Mouse (Mus musculus): ENCODE data around the gene Ppp1cc.
A peak's percentile ranks its signal among the peaks of the same experiment; 100 is the strongest.
"Not testable (repeated sequence)": the region's sequence is repeated elsewhere in the genome, so short reads cannot be mapped to it uniquely, and the experiment has no call there.

Ppp1cc gene

DNA sequence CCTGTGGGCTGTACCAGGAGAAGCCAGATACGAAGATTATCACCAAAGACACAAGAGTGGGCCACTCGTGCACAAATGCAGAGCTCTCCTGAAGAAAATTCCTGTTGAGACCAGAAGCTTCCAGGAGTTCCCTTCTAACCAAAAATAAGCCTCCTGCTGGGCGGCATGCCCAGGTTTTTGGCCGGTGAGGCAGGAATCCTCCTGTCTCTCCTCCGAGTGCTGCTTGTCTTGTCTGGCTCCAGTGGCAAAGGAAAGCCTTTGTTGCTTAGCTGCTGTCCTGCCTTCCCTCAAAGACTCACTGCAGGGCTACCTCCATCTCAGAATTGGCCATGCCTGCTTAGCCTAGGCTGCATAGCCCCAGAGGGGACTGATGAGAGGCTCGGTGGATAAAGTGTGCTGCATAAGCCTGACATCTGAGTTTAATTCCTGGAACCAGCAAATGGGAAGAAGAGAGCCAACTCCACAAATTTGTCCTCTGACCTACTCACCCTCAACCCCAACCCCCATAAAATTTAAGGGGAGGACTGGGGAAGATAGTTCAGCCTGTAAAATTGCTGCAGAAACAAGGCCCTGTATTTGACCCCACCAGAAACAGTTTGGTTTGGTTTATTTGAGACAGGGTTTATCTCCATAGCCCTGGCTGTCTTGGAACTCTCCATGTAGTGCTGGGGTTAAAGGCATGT, 7.3 kb downstream of the Ppp1cc start:
- no peak for DNase-seq (ENCODE audit: low read depth)

- DNase-seq (ENCODE audit: low read depth), result peak; percentile 76
These were observed 8.6 kb downstream of the Ppp1cc start for GRCm38 (mm10) chr5:122166636-122167161.

DNA sequence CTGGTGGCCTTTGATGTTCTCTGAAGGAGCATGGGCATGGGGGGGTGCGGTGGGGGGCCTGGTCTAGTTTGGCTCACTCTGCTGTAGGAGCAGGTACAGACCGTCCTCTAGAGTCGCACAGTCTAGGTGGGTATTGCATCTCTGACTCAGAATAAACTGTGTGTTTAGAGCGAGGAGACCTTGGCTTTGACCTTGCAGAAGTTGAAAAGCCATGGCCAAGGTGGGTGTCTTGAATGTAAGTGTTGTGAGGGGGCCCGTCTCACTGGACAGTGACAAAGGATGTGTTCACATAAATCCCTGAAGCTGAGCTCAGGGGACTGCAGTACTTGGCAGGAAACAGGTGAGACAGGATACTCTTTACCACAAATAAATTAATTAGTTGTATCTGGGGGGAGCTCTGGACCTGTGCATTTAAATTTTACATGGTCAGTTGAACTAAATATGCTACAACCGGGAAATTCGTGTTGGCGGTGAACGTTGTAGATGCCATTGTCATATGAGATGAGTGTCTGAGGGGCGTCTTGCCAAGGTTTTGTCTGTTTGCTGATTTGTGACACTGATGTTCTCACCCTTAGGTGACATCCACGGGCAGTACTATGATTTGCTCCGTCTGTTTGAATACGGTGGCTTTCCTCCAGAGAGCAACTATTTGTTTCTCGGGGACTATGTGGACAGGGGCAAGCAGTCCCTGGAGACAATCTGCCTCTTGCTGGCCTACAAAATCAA, 10.4 kb downstream of the Ppp1cc start:
- no peak for DNase-seq (ENCODE audit: low read depth)

- DNase-seq (ENCODE audit: low read depth), result no peak
These were observed 13.0 kb downstream of the Ppp1cc start for GRCm38 (mm10) chr5:122171058-122171457.

DNA sequence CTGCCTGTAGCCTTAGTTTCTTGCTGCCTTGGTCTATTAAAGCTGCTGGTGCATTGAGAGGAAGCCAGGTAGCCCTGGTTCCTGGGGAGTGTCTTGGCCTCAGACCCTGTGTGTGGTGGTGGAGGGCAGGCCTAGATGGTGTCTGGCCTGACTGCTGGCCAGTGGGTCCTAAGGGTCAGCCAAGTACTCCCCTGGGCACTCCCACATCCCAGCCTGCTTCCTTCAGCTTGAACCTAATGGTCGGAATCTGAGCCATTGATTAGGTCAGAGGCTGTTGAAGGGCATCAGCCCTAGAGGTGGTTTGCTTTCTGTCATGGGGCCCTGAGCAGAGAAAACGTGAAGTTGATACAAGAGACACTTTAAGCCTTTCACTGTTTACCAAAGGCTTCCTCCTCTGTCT, 17.3 kb downstream of the Ppp1cc start:
- no peak for DNase-seq (ENCODE audit: low read depth)

DNA sequence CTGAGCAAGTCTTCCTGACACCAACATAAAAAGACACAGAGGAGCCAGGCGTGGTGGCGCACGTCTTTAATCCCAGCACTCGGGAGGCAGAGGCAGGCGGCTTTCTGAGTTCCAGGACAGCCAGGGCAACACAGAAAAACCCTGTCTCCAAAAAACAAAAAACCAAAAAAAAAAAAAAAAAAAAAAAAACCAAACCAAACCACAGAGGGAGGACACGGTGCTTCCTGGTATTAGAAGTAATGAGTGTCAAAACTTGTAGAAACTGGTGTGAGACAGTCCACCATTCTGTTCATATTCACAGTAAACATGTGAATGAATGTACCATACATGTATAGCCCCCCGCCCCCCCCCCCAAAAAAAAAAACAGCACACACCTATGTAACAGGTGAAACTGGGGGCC, 17.9 kb downstream of the Ppp1cc start:
- DNase-seq (ENCODE audit: low read depth), result no peak

DNA sequence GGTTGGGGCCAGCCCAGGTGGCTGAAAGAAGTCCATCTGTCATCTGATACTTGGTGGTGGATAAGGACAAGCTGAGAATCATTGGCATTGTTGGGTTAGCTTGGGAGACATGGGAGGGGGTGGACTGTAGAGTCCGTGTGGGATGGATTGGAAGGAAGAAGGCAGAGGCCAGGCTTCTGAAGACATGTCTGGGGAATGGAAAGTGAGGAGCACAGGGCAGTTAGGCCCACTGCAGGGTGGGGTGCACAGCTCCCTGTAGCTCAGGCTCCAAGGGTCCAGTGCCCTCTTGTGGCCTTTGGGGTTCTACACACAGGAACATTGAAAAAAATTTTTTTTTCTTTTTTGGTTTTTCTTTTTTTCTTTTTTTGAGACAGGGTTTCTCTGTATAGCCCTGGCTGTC, 18.3 kb downstream of the Ppp1cc start:
- DNase-seq (ENCODE audit: low read depth), result no peak

GRCm38 (mm10) chr5:122179665-122180064, 21.6 kb downstream of the Ppp1cc start:
- no peak for DNase-seq (ENCODE audit: low read depth)

DNA sequence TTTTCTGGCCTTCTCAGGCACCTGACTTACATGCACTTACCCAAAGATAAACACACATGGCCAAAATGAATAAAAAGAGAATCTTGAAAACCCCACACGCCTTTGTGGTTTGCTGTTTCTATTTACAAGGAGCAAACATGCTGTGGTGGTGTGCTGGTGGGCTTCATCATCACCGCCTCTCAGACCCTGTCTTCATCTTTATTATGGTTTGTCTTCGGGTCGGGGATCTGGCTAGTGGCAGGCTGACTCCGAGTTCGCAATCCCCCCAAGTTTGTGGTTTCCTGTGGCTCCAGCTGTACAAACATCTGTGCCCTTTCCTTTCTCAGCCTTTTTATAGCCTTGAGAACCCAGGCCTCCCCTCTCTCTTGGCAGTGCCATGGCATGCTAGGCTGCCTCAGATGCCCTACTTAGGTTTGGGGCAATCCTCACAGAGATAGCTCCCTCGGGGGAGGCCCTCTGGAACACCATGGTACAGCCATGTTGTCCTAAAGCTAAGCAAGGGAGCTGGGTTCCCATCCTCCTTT, 26.3 kb downstream of the Ppp1cc start:
- DNase-seq (ENCODE audit: low read depth), result no peak

GRCm38 (mm10) chr5:122184858-122185257, 26.8 kb downstream of the Ppp1cc start:
- DNase-seq (ENCODE audit: low read depth), result not testable (repeated sequence)

DNA sequence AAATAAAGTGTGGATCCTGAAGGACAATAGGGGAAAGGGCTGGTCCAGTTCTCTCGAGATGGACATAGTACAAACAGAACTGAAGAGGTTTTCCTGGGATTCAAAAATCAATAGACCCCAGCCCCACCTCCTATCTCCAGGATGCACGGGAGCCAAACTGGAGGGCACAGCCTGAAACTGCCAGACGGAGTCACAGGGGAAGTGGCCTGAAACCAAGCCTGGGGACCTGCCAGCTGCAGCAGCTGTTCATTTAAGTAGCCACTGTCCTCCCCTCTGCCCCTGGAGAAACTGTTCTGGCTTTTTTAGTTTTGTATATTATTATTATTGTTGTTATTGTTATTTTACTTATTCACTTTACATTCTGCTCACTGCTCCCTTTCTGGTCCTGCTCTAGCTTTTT, 31.0 kb downstream of the Ppp1cc start:
- no peak for DNase-seq (ENCODE audit: low read depth)

DNA sequence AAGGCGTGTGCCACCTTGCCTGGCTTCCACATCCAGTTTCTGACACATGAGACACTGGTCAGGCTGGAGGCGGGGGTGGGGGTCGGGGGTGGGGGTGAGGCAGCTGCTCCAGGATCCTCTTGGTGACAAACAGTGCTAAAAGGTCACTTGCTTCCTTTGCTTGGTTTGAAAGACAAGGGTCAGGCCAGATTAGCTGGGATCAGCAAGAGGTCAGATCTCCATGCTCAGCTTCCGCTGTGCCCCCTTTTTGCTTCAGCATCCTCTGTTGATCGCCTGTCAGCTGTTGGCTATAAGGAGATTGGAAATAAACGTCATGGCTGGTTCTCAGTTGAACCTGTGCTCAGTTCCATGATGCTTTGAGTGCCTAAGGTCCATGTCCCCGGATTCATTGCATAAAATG, 32.4 kb downstream of the Ppp1cc start:
- no peak for DNase-seq (ENCODE audit: low read depth)

DNA sequence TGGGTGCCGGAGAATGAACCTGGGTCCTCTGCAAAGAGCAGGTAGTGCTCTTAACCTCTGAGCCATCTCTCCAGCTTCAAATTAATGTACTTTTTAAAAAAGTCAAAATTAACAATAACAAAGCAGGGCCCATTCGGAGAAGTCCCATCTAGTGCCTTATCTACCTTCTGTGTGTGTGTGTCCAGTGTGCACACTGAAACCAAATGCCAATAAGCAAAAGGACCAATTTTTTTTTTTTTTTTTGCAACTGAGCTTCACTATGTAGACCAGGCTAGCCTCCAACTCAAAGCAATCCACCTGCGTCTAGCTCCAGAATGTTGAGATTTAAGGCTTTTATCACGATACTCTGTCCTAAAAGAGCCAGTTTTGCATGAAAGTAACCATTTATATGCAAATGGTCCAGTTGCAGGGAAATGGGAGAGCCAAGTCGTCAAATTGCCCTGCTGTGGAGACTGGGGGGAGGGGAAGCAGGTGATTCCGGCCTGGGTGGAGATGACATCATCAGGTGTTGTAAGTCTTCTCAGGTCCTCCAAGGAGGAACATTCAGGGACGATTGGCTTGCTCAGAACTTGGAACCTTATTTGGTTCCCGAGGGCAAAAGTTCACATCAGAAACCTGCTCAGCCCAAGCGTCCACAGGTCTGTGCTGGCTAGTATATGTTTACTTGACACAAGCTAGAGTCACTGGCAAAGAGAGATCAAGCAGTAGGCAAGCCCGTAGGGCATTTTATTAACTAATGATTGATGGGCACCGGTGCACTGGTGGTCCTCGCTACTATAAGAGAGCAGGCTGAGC, 33.4 kb downstream of the Ppp1cc start:
- DNase-seq (ENCODE audit: low read depth), result no peak

DNA sequence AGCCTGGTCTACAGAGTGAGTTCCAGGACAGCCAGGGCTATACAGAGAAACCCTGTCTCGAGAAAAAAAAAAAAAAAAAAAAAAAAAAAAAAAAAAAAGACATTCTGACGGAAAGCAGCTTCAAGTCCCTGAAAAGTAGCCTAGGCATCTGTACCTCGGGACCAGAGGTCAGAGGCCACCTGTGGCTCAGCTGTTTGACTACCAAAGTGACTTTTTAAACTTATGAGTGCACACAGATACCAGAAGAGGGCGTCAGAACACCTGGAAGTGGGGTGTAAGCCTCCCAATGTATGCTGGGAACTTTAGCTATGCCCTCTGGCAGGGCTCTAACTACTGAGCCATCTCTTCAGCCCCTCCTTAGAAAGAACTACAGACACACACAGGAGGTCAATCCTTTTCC, 34.3 kb downstream of the Ppp1cc start:
- no peak for DNase-seq (ENCODE audit: low read depth)

DNA sequence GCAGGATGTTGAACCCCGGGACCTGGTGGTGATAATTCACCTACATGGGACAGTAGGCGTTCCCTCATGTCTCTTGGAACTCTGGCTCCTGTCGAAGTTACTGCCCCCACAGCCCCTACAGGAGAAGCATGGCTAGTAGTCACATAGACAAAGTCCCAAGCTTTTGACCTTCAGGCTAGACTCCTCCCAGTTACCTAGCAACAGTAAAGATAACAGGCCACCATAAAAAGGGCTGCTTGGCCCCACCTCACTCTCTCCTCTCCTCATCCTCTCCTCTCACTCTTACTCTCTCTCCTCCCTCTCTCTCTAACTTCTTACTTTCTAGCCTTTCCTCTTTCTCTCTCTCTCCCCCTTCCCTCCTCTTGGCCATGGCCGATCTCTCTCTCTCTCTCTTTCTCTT, 42.8 kb downstream of the Ppp1cc start:
- no peak for DNase-seq (ENCODE audit: low read depth)

DNA sequence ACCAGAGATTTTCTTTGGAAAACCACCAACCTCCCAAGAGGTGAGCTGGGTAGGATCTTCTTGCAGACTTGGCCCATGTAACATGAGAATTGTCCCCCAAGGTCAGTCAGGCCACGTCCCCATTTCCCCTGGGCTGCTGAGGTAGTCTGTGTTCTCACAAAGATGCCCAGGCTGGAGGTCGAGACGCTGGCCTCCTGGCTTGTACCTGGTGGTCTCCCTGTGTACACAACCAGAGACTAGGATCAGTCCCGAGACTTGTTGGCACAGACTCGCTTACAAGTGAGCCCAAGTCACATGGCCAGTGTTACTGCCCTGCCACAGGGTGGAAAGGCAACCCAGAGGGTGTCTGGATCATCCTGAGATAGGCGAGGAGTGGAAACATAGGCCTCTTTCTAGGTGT, 43.8 kb downstream of the Ppp1cc start:
- no peak for DNase-seq (ENCODE audit: low read depth)

DNA sequence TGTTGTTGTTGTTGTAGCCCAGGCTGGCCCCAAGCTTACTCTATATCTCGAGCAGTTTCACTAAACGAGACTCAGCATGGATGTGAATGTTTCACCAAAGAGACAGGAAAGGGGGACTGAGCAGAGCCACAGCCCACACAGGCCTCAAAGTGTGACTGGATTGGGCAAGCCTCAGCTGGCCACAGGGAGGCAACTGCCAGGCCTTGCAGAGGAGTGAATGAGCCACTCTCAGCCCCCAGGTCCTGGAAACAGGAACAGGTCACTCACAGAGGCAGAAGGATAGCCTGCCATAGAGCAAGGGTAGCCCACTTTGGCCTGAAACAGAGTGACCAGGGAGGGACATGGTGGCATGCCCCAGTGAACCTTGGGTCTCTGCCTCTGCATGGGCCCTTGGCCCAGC, 46.1 kb downstream of the Ppp1cc start:
- no peak for DNase-seq (ENCODE audit: low read depth)

GRCm38 (mm10) chr5:122206475-122206874, 48.4 kb downstream of the Ppp1cc start, which contains the start of gene Hvcn1:
Gene Hvcn1, plus strand, starts transcription at chr5:122206804.
- no peak for DNase-seq (ENCODE audit: low read depth)

DNA sequence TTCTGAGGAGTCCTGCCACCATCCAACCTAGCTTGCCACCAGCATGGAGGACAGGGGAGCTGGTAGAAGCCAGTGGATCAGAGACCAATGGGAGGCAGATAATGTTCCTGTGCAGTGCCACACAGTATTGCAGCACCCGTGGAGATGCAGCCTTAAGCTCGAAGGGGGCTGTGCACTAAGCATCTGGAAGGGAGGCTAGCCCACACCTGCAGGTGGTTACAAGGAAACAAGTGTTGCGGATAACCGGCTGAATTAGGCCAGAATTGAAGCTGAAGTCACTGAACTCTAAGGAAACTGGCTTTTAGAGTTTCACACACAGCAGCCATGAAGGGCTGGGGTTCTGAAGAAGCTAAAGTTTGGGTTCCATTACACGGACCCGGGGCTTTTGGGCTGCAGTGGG, 50.8 kb downstream of the Ppp1cc start:
- no peak for DNase-seq (ENCODE audit: low read depth)

GRCm38 (mm10) chr5:122209591-122210368, 51.7 kb downstream of the Ppp1cc start:
- DNase-seq (ENCODE audit: low read depth), result peak; percentile 17

GRCm38 (mm10) chr5:122210890-122211289, 52.8 kb downstream of the Ppp1cc start:
- DNase-seq (ENCODE audit: low read depth), result peak; percentile 11

GRCm38 (mm10) chr5:122212125-122212524, 54.0 kb downstream of the Ppp1cc start:
- no peak for DNase-seq (ENCODE audit: low read depth)
